Mouse (Mus musculus): ENCODE measurements around the gene 2310002L09Rik. TPM values are rescaled to one million over a fixed set of nuclear protein-coding genes. Genes with fewer than 3 reads are reported as not detected.

2310002L09Rik gene
- polyA plus RNA-seq (2014; fragmentation: Illumina TruSeq; extraction: RNeasy Lipid Tissue Mini Kit (QIAGEN cat#74804); ENCODE audit: low read depth, low replicate concordance): not detected

DNA sequence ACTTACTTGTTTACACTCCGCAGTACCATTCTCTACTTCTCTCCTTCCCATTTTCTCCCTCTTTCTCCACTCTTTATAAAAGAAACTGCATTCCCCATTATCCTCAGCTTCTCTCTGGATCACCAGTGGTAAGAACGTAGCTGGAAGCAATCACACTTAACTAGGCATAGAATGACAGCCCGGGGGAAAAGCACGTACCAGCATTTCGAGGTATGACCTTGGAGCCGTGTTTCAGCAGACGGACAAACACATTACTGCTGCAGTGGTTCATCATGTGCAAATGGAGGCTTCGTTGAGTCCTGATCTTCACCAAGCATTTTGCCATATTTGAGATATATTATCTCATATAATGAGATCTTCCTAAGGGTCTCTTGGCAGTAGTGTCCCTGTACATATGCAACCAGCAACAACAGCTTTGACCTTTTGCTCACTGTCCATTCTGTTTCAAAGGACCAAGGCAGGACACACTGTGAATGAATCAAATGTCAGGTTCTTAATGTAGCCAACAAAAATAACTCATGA, at the start of gene 2310002L09Rik:
Gene 2310002L09Rik, minus strand, starts transcription at position 472 of the 522 bp plus-strand sequence.

DNA sequence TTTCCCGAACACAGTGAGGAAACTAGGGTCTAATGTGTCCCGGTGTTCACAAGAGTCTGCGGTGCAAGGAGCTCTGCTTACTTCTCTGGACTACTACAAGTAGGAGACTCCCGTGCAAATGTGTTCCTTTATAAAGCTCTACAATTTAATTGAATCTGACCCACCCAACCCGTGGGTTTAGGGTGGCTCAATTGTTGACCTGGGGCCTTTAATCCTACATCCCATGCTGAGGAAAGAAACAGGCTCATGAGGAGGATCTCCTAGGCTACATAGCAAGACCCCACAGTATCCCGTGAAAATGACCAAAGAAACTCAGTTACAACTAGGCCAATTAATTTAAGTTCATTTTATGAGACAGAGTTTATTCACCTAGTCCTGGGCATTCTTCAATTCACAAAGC, 30.0 kb downstream of the 2310002L09Rik start, which contains the start of gene Gm11756:
Gene Gm11756, minus strand, starts transcription at position 101 of the 400 bp plus-strand sequence.

DNA sequence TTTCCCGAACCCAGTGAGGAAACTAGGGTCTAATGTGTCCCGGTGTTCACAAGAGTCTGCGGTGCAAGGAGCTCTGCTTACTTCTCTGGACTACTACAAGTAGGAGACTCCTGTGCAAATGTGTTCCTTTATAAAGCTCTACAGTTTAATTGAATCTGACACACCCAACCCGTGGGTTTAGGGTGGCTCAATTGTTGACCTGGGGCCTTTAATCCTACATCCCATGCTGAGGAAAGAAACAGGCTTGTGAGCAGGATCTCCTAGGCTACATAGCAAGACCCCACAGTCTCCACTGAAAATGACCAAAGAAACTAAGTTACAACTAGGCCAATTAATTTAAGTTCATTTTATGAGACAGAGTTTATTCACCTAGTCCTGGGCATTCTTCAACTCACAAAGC, 44.8 kb downstream of the 2310002L09Rik start, which contains the start of gene Gm13871:
Gene Gm13871, minus strand, starts transcription at position 101 of the 400 bp plus-strand sequence.

DNA sequence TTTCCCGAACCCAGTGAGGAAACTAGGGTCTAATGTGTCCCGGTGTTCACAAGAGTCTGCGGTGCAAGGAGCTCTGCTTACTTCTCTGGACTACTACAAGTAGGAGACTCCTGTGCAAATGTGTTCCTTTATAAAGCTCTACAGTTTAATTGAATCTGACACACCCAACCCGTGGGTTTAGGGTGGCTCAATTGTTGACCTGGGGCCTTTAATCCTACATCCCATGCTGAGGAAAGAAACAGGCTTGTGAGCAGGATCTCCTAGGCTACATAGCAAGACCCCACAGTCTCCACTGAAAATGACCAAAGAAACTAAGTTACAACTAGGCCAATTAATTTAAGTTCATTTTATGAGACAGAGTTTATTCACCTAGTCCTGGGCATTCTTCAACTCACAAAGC, 59.6 kb downstream of the 2310002L09Rik start, which contains the start of gene Gm11757:
Gene Gm11757, minus strand, starts transcription at position 101 of the 400 bp plus-strand sequence.

Other genes with a start within 250 kb of the 2310002L09Rik start
- gene Rasef, start 159.9 kb downstream of the 2310002L09Rik start, polyA plus RNA-seq (2014; fragmentation: Illumina TruSeq; extraction: RNeasy Lipid Tissue Mini Kit (QIAGEN cat#74804); ENCODE audit: low read depth, low replicate concordance): 202 TPM
- not detected for gene Gm11758, start 74.6 kb downstream of the 2310002L09Rik start, polyA plus RNA-seq (2014; fragmentation: Illumina TruSeq; extraction: RNeasy Lipid Tissue Mini Kit (QIAGEN cat#74804); ENCODE audit: low read depth, low replicate concordance)
- gene Gm11757, start 59.7 kb downstream of the 2310002L09Rik start, polyA plus RNA-seq (2014; fragmentation: Illumina TruSeq; extraction: RNeasy Lipid Tissue Mini Kit (QIAGEN cat#74804); ENCODE audit: low read depth, low replicate concordance): not detected
- not detected for gene Gm13871, start 44.9 kb downstream of the 2310002L09Rik start, polyA plus RNA-seq (2014; fragmentation: Illumina TruSeq; extraction: RNeasy Lipid Tissue Mini Kit (QIAGEN cat#74804); ENCODE audit: low read depth, low replicate concordance)
- gene Gm11756, start 30.1 kb downstream of the 2310002L09Rik start, polyA plus RNA-seq (2014; fragmentation: Illumina TruSeq; extraction: RNeasy Lipid Tissue Mini Kit (QIAGEN cat#74804); ENCODE audit: low read depth, low replicate concordance): not detected
- gene Frmd3, start 62.6 kb upstream of the 2310002L09Rik start, polyA plus RNA-seq (2014; fragmentation: Illumina TruSeq; extraction: RNeasy Lipid Tissue Mini Kit (QIAGEN cat#74804); ENCODE audit: low read depth, low replicate concordance): 3.0 TPM